Mouse (Mus musculus): Measurements from ENCODE around the gene Foxn3. TPM values are rescaled to one million over a fixed set of nuclear protein-coding genes. Genes with fewer than 3 reads are reported as not detected.

The Foxn3 gene
- polyA plus RNA-seq, 1 experiment from 2014 or later, result 14.6 TPM

GRCm38 (mm10) chr12:99243316-99243715 is 320.1 kb downstream of the Foxn3 start:
- Histone ChIP-seq H3K27ac (no peak overlapping the region), H3K36me3 (ENCODE audit: inconsistent target) (no peaks in the 10 kb centered on the region), H3K4me3 (ENCODE audit: inconsistent target) (no peak overlapping the region), H3K79me2 (ENCODE audit: inconsistent target) (no peaks in the 10 kb centered on the region)
- 100% methylated on average over 1 of the region's 1 CpGs for WGBS (ENCODE audit: missing documents)

DNA sequence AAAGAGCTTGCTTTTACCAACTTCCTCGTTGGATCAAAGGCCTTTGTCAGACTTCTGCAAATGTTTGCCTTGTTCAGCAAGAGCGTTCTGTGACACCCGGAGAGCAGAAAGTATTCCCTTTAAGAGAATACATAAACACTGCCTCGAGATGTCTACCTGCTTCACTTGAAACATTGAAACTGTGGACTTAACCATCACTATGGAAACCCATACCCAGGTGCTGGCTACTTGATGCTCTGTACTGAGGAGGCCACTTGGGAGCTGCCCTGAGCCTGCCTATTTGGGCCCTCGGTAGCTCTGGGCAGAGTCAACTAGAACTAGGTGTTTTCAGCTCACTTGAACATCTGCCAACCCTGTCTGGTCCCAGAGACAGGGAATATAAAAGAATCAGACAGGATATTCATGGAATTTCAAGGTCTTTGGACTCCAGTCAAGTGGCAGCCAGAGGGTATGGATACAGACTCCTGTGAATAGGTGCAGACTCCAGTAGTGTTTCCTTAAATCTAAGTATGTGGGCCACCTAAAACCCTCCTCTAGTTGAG is 323.1 kb downstream of the Foxn3 start:
- Histone ChIP-seq H3K79me2 (ENCODE audit: inconsistent target) (no peaks in the 10 kb centered on the region), H3K4me3 (ENCODE audit: inconsistent target) (no peak overlapping the region), H3K36me3 (ENCODE audit: inconsistent target) (no peaks in the 10 kb centered on the region), H3K27ac (0 out of 2 replicates have a peak overlapping the region, but pooled peaks have one; percentile 5)
- 20% methylated on average over 5 of the region's 5 CpGs for WGBS (ENCODE audit: missing documents)

DNA sequence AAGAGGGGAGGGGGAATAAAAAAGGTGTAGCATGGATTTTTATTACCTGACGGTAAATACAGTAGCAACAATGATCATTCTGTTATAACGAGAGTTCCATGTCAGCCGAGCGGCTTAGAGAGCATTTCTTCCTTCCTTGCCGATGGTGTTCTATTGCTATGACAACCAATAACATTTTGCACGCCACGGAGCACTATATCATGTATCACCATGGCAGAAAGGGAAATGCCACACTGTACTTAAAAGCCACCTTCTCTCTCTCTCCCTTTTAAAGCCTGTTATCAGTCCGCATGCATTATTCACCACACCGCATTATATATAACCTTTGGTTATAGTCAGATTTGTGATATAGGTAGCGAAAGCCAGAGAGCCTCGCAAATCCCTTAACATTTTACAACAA is 323.6 kb downstream of the Foxn3 start:
- 19% methylated on average over 11 of the region's 11 CpGs for WGBS (ENCODE audit: missing documents)

GRCm38 (mm10) chr12:99237497-99237896 is 325.9 kb downstream of the Foxn3 start:
- no peak overlapping the region for H3K4me3 ChIP-seq (ENCODE audit: inconsistent target)
- 95% methylated on average over 9 of the region's 9 CpGs for WGBS (ENCODE audit: missing documents)
- H3K27ac ChIP-seq, result no peak overlapping the region
- H3K79me2 ChIP-seq (ENCODE audit: inconsistent target), result no peaks in the 10 kb centered on the region
- no peaks in the 10 kb centered on the region for H3K36me3 ChIP-seq (ENCODE audit: inconsistent target)

More for the DNA sequence above, 323.6 kb downstream of the Foxn3 start:
- Histone ChIP-seq H3K4me3 (ENCODE audit: inconsistent target) (no peak overlapping the region), H3K36me3 (ENCODE audit: inconsistent target) (no peaks in the 10 kb centered on the region), H3K27ac (no peak overlapping the region), H3K79me2 (ENCODE audit: inconsistent target) (no peaks in the 10 kb centered on the region)

GRCm38 (mm10) chr12:99234346-99234745 is 329.0 kb downstream of the Foxn3 start:
- Histone ChIP-seq H3K36me3 (ENCODE audit: inconsistent target) (no peaks in the 10 kb centered on the region), H3K79me2 (ENCODE audit: inconsistent target) (no peaks in the 10 kb centered on the region), H3K4me3 (ENCODE audit: inconsistent target) (no peak overlapping the region), H3K27ac (no peak overlapping the region)
- 29% methylated on average over 6 of the region's 6 CpGs for WGBS (ENCODE audit: missing documents)

DNA sequence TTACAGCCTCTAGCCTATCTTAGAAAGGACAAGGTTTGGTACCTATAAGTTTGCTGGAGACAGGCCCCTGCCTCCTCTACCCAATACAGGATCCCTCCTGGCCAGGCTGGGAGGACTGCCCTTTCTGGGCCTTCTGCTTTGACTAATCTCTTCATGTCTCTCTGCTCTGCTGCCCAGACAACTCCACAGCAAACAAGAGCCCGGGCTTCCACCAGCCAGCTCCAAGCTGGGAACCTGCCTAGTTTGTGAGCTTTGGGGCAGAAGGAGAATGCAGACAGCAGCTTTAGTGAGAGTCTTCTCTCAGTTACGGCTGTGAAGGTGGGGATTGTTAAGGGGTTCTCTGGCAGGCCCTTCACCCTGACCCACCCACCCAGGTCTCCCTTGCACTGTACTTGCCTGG is 330.0 kb downstream of the Foxn3 start:
- H3K79me2 ChIP-seq (ENCODE audit: inconsistent target), result no peaks in the 10 kb centered on the region
- H3K36me3 ChIP-seq (ENCODE audit: inconsistent target), result no peaks in the 10 kb centered on the region
- no peak overlapping the region for H3K4me3 ChIP-seq (ENCODE audit: inconsistent target)
- no peak overlapping the region for H3K27ac ChIP-seq
- WGBS (ENCODE audit: missing documents), result 98% methylated on average over 2 of the region's 2 CpGs

DNA sequence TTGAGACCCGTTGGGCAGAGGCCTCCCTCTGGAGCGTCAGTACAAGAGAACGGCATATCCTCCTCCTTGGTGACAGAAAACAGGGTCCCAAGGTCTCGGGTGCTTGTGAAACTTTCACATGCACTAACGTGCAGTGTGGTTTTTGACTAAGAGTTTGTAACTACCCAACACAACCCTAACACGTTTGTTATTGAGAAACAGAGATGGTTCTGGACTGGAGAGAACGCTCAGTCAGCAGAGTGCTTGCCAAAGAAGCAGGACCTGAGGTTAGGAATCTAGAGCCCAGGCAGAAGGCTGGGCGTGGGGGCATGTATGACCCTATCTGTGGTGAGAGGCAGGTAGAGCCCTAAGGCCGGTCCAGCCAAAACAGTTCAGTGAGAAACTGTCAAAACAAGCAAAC is 330.9 kb downstream of the Foxn3 start:
- no peak overlapping the region for H3K4me3 ChIP-seq (ENCODE audit: inconsistent target)

GRCm38 (mm10) chr12:99231321-99231720 is 332.1 kb downstream of the Foxn3 start:
- 92% methylated on average over 6 of the region's 6 CpGs for WGBS (ENCODE audit: missing documents)
- Histone ChIP-seq H3K4me3 (ENCODE audit: inconsistent target) (no peak overlapping the region), H3K27ac (no peak overlapping the region), H3K79me2 (ENCODE audit: inconsistent target) (no peaks in the 10 kb centered on the region), H3K36me3 (ENCODE audit: inconsistent target) (no peaks in the 10 kb centered on the region)

More for the DNA sequence above, 330.9 kb downstream of the Foxn3 start:
- Histone ChIP-seq H3K36me3 (ENCODE audit: inconsistent target) (no peaks in the 10 kb centered on the region), H3K27ac (no peak overlapping the region), H3K79me2 (ENCODE audit: inconsistent target) (no peaks in the 10 kb centered on the region)
- WGBS (ENCODE audit: missing documents), result 61% methylated on average over 6 of the region's 9 CpGs

- Histone ChIP-seq H3K4me3 (ENCODE audit: inconsistent target) (no peak overlapping the region), H3K79me2 (ENCODE audit: inconsistent target) (no peaks in the 10 kb centered on the region), H3K27ac (no peak overlapping the region), H3K36me3 (ENCODE audit: inconsistent target) (no peaks in the 10 kb centered on the region)
- WGBS (ENCODE audit: missing documents), result 70% methylated on average over 2 of the region's 5 CpGs
Measured at GRCm38 (mm10) chr12:99230783-99231048, 332.7 kb downstream of the Foxn3 start.

- Histone ChIP-seq H3K27ac (no peak overlapping the region), H3K79me2 (ENCODE audit: inconsistent target) (no peaks in the 10 kb centered on the region), H3K4me3 (ENCODE audit: inconsistent target) (no peak overlapping the region), H3K36me3 (ENCODE audit: inconsistent target) (no peaks in the 10 kb centered on the region)
- 97% methylated on average over 17 of the region's 17 CpGs for WGBS (ENCODE audit: missing documents)
Measured at GRCm38 (mm10) chr12:99229973-99230782, 333.2 kb downstream of the Foxn3 start.

GRCm38 (mm10) chr12:99227313-99227952 is 335.9 kb downstream of the Foxn3 start:
- 83% methylated on average over 6 of the region's 6 CpGs for WGBS (ENCODE audit: missing documents)
- Histone ChIP-seq H3K36me3 (ENCODE audit: inconsistent target) (no peaks in the 10 kb centered on the region), H3K79me2 (ENCODE audit: inconsistent target) (no peaks in the 10 kb centered on the region), H3K4me3 (ENCODE audit: inconsistent target) (no peak overlapping the region), H3K27ac (no peak overlapping the region)

DNA sequence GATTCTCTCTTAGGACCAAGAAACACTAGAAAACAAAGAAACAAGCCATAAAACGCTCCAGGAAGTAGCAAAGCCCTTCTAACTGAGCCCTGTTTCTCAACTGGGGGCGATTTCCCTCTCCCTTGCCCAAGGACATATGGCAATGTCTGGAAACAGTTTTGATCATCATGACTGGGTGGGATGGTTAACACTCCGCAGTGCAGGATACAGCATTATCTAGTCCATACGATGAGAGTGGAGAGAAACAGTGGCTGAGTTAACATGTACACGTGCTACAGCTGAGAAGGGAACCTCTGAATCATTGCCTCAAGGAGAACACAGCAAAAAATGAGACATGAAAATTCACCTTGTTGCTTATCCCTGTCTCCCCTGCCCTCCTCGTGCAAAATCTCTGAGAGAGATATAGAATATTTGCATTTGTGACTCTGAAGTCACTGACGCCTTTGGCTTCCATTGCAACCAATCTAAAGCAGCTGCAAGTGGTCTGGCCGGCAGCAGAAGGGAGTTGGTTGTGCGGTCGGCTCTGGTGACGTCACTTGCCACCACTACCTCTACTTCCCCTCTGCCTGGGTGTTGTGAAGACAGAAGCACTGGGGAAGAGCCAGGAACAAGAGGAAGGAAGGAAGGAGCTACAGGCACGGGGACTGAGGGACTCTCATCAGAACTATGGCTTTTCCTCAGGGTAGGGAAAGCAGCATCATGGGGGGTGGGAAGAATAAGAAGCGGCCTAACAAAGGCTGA is 338.3 kb downstream of the Foxn3 start:
- H3K4me3 ChIP-seq (ENCODE audit: inconsistent target), result no peak overlapping the region
- H3K79me2 ChIP-seq (ENCODE audit: inconsistent target), result no peaks in the 10 kb centered on the region
- no peaks in the 10 kb centered on the region for H3K36me3 ChIP-seq (ENCODE audit: inconsistent target)
- WGBS (ENCODE audit: missing documents), result 34% methylated on average over 13 of the region's 13 CpGs
- H3K27ac ChIP-seq, result no peak overlapping the region

DNA sequence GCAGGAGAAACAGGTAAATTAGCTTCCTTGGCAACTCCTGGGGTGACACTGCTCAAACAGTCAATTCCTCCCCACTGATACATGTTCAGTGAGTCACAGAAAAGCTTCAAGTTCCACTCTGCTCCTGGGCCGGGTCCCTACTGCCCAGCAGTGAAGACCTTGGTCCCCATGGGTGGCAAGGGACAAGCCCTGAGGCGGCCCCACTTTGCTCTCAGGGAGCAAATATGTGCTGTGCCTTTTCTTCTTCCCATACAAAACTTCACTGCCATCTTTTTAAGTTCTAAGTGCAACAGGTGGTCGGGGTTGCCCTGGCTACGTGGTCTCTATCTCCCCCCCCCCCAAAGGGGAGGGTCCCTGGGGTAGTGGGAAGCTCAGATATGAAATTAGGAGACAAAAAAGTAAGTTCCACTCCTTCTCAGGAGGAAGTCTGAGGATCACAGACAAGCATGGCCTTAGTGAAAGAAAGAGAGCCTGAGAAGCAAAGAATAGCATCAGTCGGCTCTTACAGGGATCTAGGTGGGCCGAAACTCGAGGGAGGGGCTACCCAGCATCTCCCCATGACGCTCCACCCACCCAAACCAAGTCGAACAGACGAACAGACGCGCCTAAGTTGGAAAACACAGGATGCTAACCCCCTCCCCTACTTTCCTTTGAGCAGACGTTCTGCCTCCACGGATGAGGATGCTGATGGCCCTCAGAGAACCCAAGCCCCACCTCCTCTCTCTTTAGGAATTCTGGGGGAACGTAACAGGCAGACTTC is 342.1 kb downstream of the Foxn3 start:
- 89% methylated on average over 15 of the region's 15 CpGs for WGBS (ENCODE audit: missing documents)
- no peak overlapping the region for H3K4me3 ChIP-seq (ENCODE audit: inconsistent target)

GRCm38 (mm10) chr12:99220333-99220732 is 343.0 kb downstream of the Foxn3 start:
- Histone ChIP-seq H3K79me2 (ENCODE audit: inconsistent target) (no peaks in the 10 kb centered on the region), H3K27ac (no peak overlapping the region), H3K36me3 (ENCODE audit: inconsistent target) (no peaks in the 10 kb centered on the region), H3K4me3 (ENCODE audit: inconsistent target) (no peak overlapping the region)
- WGBS (ENCODE audit: missing documents), result 96% methylated on average over 8 of the region's 8 CpGs

More for the DNA sequence above, 342.1 kb downstream of the Foxn3 start:
- H3K79me2 ChIP-seq (ENCODE audit: inconsistent target), result no peaks in the 10 kb centered on the region
- H3K36me3 ChIP-seq (ENCODE audit: inconsistent target), result no peaks in the 10 kb centered on the region
- no peak overlapping the region for H3K27ac ChIP-seq

Data from macrophage (primary cell).